7 mouse cellular contexts compared by ENCODE assay signal in genomic region chr2:25501593-25502486, GRCm38 (mm10). TPM values are rescaled to one million over a fixed set of nuclear protein-coding genes. Genes with fewer than 3 reads are reported as not detected.
DNase-seq lines count a peak whose midpoint lies in the region; ATAC-seq and TF ChIP-seq lines count a peak whose summit lies in the region.

Gene C8g, minus strand, starts transcription at chr2:25501719.

- H3K27me3 ChIP-seq in lung, postnatal 0 days (replicated peaks; ENCODE audit: insufficient read depth, low read length) = no peaks in the 10 kb centered on the region
- H3K27me3 ChIP-seq in heart, postnatal 0 days (ENCODE audit: control insufficient read depth, insufficient read depth, low read length) = no peaks in the 10 kb centered on the region
- no peaks in the 10 kb centered on the region for H3K27me3 ChIP-seq in liver, postnatal 0 days (ENCODE audit: insufficient read depth, low read length)

- no peak for TF ChIP-seq EP300 in lung, postnatal 0 days (IDR thresholded peaks at IDR 0.05)
- TF ChIP-seq EP300 in heart, postnatal 0 days (IDR thresholded peaks at IDR 0.05; ENCODE audit: low read depth) = no peak
- TF ChIP-seq EP300 in liver, postnatal 0 days (IDR thresholded peaks at IDR 0.05; ENCODE audit: low read depth) = no peak

- no peaks in the 10 kb centered on the region for H3K9me3 ChIP-seq in lung, postnatal 0 days (ENCODE audit: low read length)
- no peaks in the 10 kb centered on the region for H3K9me3 ChIP-seq in heart, postnatal 0 days (replicated peaks; ENCODE audit: control insufficient read depth, low read length)
- H3K9me3 ChIP-seq in liver, postnatal 0 days (ENCODE audit: low read length) = no peaks in the 10 kb centered on the region

- no peak for DNase-seq in lung, postnatal 0 days (ENCODE audit: low spot score)
- DNase-seq in lung, postnatal 14 days = no peak
- peak; percentile 54 to 60 for DNase-seq in cerebellum, postnatal 10 days
- no peak for DNase-seq in heart, postnatal 0 days (ENCODE audit: low spot score)
- DNase-seq in liver, postnatal 0 days = no peak
- no peak for DNase-seq in urinary bladder, adult 2 months (ENCODE audit: low spot score)
- no peak for DNase-seq in layer of hippocampus, adult 18-20 months (ENCODE audit: low spot score in 2 of 2)

- no peak for ATAC-seq in lung, postnatal 0 days
- ATAC-seq in heart, postnatal 0 days (ENCODE audit: insufficient read depth, low read depth) = no peak
- no peak for ATAC-seq in liver, postnatal 0 days

- TF ChIP-seq CTCF in lung, postnatal 0 days (IDR thresholded peaks at IDR 0.05) = no peak
- no peak for TF ChIP-seq CTCF in heart, postnatal 0 days (IDR thresholded peaks at IDR 0.05; ENCODE audit: low read depth)
- peak; percentile 28; the same call in 1 of the 2 replicates for TF ChIP-seq CTCF in liver, postnatal 0 days (IDR thresholded peaks at IDR 0.05; ENCODE audit: low read depth)

- H3K27ac ChIP-seq in lung, postnatal 0 days (ENCODE audit: low read length) = peak within 1 kb of the TSS; percentile 70
- H3K27ac ChIP-seq in heart, postnatal 0 days (ENCODE audit: low read depth) = peak within 1 kb of the TSS; percentile 77
- H3K27ac ChIP-seq in liver, postnatal 0 days (ENCODE audit: low read depth) = peak within 1 kb of the TSS; percentile 88

- H3K4me2 ChIP-seq in lung, postnatal 0 days (replicated peaks; ENCODE audit: low read depth, low read length) = peak within 1 kb of the TSS; percentile 85
- peak within 1 kb of the TSS; percentile 96 for H3K4me2 ChIP-seq in heart, postnatal 0 days (ENCODE audit: low read depth, low read length)
- peak within 1 kb of the TSS; percentile 95 for H3K4me2 ChIP-seq in liver, postnatal 0 days (ENCODE audit: low read depth, low read length)

- WGBS in lung, postnatal 0 days = 70% methylated on average over 20 of the region's 20 CpGs
- 69% methylated on average over 20 of the region's 20 CpGs for WGBS in heart, postnatal 0 days
- WGBS in liver, postnatal 0 days (ENCODE audit: insufficient replicate concordance) = 76% methylated on average over 20 of the region's 20 CpGs

- peaks cover 12% of the 10 kb centered on the region; the same call in 1 of the 2 replicates for H3K4me1 ChIP-seq in lung, postnatal 0 days (ENCODE audit: insufficient read depth, low read depth, low read length)
- peaks cover 15% of the 10 kb centered on the region for H3K4me1 ChIP-seq in heart, postnatal 0 days (ENCODE audit: control insufficient read depth, insufficient read depth)
- peaks cover 22% of the 10 kb centered on the region for H3K4me1 ChIP-seq in liver, postnatal 0 days (ENCODE audit: insufficient read depth)

- H3K9ac ChIP-seq in lung, postnatal 0 days (replicated peaks; ENCODE audit: low read depth) = peak within 1 kb of the TSS; percentile 98
- H3K9ac ChIP-seq in heart, postnatal 0 days (replicated peaks; ENCODE audit: low read depth, low read length) = peak within 1 kb of the TSS; percentile 96
- H3K9ac ChIP-seq in liver, postnatal 0 days (replicated peaks) = peak within 1 kb of the TSS; percentile 97

- no peaks in the 10 kb centered on the region for H3K36me3 ChIP-seq in lung, postnatal 0 days (ENCODE audit: insufficient read depth, low read length)
- H3K36me3 ChIP-seq in heart, postnatal 0 days (replicated peaks; ENCODE audit: control insufficient read depth, insufficient read depth, low read length) = peaks cover 34% of the 10 kb centered on the region
- H3K36me3 ChIP-seq in liver, postnatal 0 days (replicated peaks; ENCODE audit: insufficient read depth, low read length) = peaks cover 16% of the 10 kb centered on the region

- peak within 1 kb of the TSS; percentile 80 for H3K4me3 ChIP-seq in lung, postnatal 0 days (ENCODE audit: low read depth, low read length)
- H3K4me3 ChIP-seq in heart, postnatal 0 days (ENCODE audit: low read depth, low read length) = peak within 1 kb of the TSS; percentile 91
- H3K4me3 ChIP-seq in liver, postnatal 0 days (ENCODE audit: low read depth, low read length) = peak within 1 kb of the TSS; percentile 84

RNA-seq across cellular contexts. Expression of gene C8g, which starts in this region (rescaled TPM):
- 2.6 and 3.2 TPM in 2 replicates for polyA plus RNA-seq in lung, postnatal 0 days (2015; fragmentation: Nextera tagmentation; extraction: Ambion mirVana)
- total RNA-seq in heart, postnatal 0 days (2014; rRNA removed; ENCODE audit: low replicate concordance) = 1.6 and 9.0 TPM in 2 replicates
- 2.4 and 4.0 TPM in 2 replicates for polyA plus RNA-seq in heart, postnatal 0 days (2015; fragmentation: Nextera tagmentation; extraction: Ambion mirVana)
- polyA plus RNA-seq in liver, postnatal 0 days (2015; fragmentation: Nextera tagmentation; extraction: Ambion mirVana) = 106 and 107 TPM in 2 replicates
- polyA plus RNA-seq in urinary bladder, adult 2 months (2012; rRNA removed) = 2.3 and 2.4 TPM in 2 replicates
- 1 to 10 TPM; 1.3 to 2.1 TPM for total RNA-seq in layer of hippocampus, adult 18-20 months (2021)

Comparison
In these comparisons a context has a peak if more than half of its experiments do, and no peak if none do; other contexts are left out.
1. RNA of gene C8g (polyA plus RNA-seq): 106 to 107 TPM in liver, postnatal 0 days; 2.6 to 3.2 TPM in lung, postnatal 0 days, 2.3 to 2.4 TPM in urinary bladder, adult 2 months and 2.4 to 4.0 TPM in heart, postnatal 0 days; every median in the first group is over 10 times any median in the second.
2. DNase-seq: peak in cerebellum, postnatal 10 days (2 of 2); none in lung, postnatal 0 days (single experiment), lung, postnatal 14 days (single experiment), heart, postnatal 0 days (single experiment), liver, postnatal 0 days (single experiment), urinary bladder, adult 2 months (single experiment) and layer of hippocampus, adult 18-20 months (0 of 2).
3. Peak in every context shown above with its lines, with median percentiles within 50 percentile points of each other: H3K27ac ChIP-seq, H3K4me2 ChIP-seq, H3K4me3 ChIP-seq and H3K9ac ChIP-seq.